Mouse (Mus musculus) midbrain, embryonic 11.5 days (tissue): ENCODE results near the gene Btg2. TPM values are rescaled to one million over a fixed set of nuclear protein-coding genes. Genes with fewer than 3 reads are reported as not detected.

Experiments
- ATAC-seq: fragments of 200-750 bp; cut with Nextera tagmentation; 2 replicates; pipeline ENCODE4 v1.8.0; 2017; ENCODE audit warnings: moderate TSS enrichment, moderate library complexity; ENCODE audit not compliant: low FRiP score
- DNase-seq: peaks from one replicate; pipeline ENCODE4 v3.0.0; 2015; ENCODE audit warnings: low spot score; ENCODE audit errors: missing footprints
- H3K27ac ChIP-seq: fragments of 300-500 bp; sonication (generic); 2 replicates; pipeline ENCODE4 v1.5.1; 2014; ENCODE audit warnings: low read depth, low read length
- H3K27me3 ChIP-seq: fragments of 300-500 bp; sonication (generic); 2 replicates; pipeline ENCODE4 v1.6.1; 2014; ENCODE audit warnings: mild to moderate bottlenecking, low read length, moderate library complexity, mixed read lengths; ENCODE audit not compliant: control insufficient read depth, insufficient read depth
- H3K36me3 ChIP-seq: fragments of 300-500 bp; sonication (generic); 2 replicates; pipeline ENCODE4 v1.6.1; 2014; ENCODE audit warnings: mild to moderate bottlenecking, low read length, moderate library complexity, mixed read lengths; ENCODE audit not compliant: control insufficient read depth, insufficient read depth
- H3K4me1 ChIP-seq: fragments of 300-500 bp; sonication (generic); 2 replicates; pipeline ENCODE4 v1.6.1; 2014; ENCODE audit warnings: low read length; ENCODE audit not compliant: control insufficient read depth, insufficient read depth
- H3K4me2 ChIP-seq: fragments of 300-500 bp; sonication (generic); 2 replicates; pipeline ENCODE4 v1.6.1; 2014; ENCODE audit warnings: mild to moderate bottlenecking, moderate library complexity
- H3K4me3 ChIP-seq: fragments of 300-500 bp; sonication (generic); 2 replicates; pipeline ENCODE4 v1.5.1; 2014; ENCODE audit warnings: low read depth, low read length
- H3K9ac ChIP-seq: fragments of 300-500 bp; sonication (generic); 2 replicates; pipeline ENCODE4 v1.6.1; 2014; ENCODE audit warnings: low read length
- H3K9me3 ChIP-seq: fragments of 300-500 bp; sonication (generic); 2 replicates; pipeline ENCODE4 v1.6.1; 2016; ENCODE audit warnings: low read length; ENCODE audit not compliant: control insufficient read depth
- WGBS: fragments of 180-500 bp; shearing (Covaris S2); extraction: QIAGEN DNeasy Blood & Tissue Kit; methylation state at CpG from one replicate; pipeline ENCODE4 v1.1.7; 2014; 5-methylcytosine and 5-hydroxymethylcytosine counted together
- polyA plus RNA-seq: library from polyadenylated mRNA; unstranded; fragments of >200 nt; fragmentation: Nextera tagmentation; extraction: Ambion mirVana; gene quantifications from 2 replicates; pipeline ENCODE4 v1.2.1, GENCODE M21; 2014

Btg2 gene
- polyA plus RNA-seq, 1 experiment from 2014 or later: 153 TPM

DNA sequence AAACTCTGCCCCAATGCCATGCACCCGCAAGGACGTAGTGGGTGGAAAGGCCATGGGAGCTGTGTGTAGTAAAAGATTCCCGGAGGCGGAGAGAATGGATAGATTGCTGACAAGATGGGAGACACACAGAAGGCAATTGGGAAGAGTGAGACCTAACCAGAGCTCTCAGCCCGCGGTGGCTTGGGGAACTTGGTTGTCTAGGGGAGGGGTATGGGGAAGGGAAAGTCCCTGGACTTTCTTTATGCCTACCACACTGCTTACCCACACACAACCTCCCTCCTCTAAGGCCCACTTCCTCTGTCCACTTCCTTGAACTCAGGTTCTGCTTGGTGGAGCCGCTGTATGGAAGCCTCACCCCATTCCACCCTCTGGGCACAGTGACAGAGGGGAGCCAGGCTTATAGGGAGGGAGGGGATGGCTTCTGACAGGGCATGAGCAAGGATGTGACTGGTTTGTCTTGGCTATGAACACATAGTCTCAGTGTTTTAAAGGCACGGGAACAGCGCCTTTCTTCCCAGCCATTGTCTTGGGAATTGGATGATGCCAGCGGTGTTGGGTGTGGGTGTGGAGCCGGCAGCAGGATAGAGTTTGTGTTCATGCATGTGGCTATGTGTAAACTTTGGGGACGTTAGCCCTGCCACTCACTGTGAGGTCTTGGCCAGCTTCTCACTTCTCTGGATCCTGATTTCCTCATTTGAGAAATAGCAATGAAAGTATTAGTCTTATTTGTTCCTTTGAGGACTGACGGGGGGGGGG lies 15.0 kb upstream of the Btg2 start:
- no peaks in the 10 kb centered on the region for H3K9me3 ChIP-seq
- no peak overlapping the region; the same call in 1 of the 2 replicates for H3K27ac ChIP-seq
- H3K36me3 ChIP-seq: no peaks in the 10 kb centered on the region
- H3K4me1 ChIP-seq: peaks cover 22% of the 10 kb centered on the region
- no peak overlapping the region for H3K4me3 ChIP-seq
- ATAC-seq (no peak), DNase-seq (no peak)
- WGBS: 72% methylated on average over 13 of the region's 13 CpGs
- H3K4me2 ChIP-seq: peak overlapping the region; percentile 79
- H3K27me3 ChIP-seq: no peaks in the 10 kb centered on the region
- H3K9ac ChIP-seq: no peak overlapping the region

DNA sequence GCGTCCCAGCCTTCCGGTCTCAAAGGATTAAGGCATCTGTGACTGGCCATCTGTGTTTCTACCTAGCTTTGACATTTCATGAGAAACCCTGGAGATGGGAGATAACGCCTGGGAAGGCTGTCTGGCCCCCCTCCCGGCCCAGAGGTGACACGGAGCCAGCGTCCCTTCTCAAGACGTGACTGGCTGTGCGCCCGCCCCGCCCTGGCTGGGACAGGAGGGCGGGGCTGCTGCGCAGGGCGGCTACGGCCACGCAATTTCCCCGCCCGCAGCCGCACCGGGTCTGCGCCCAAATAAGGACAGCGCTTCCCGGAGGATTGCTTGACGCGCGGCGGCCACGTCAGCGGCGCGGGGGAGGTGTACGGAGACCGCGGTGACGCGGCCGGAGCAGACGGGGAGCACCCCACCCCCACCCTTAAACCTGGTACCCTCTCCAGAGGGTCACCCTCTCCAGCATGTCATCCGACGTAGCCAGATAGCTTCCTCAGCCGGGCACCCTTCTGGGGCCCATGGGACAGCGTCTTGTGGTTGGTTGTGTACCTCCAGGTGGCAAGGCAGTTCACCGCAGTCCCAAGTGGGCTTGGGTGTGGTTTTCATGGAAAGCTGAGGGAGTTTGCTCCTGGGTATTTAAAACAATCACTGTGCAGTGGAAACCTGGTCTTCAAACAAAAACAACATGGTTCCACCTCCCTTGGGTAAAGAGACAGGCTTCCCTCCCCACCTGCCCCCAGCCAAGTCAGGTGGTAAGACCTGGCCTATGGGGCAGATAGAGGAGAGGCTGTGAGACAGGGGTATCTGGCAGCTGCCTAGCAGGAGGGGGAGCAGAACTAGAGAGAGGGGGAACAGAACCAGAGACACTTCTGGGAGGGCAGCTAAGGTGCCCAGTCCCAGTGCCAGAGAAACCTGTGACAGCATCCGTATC lies 14.2 kb upstream of the Btg2 start:
- no peaks in the 10 kb centered on the region for H3K36me3 ChIP-seq
- DNase-seq: peak; percentile 97
- peak overlapping the region; percentile 73 for H3K9ac ChIP-seq
- peaks cover 16% of the 10 kb centered on the region for H3K4me1 ChIP-seq
- peak overlapping the region; percentile 38 for H3K4me3 ChIP-seq
- H3K9me3 ChIP-seq: no peaks in the 10 kb centered on the region
- peak; percentile 89 for ATAC-seq
- WGBS: 2% methylated on average over 43 of the region's 43 CpGs
- H3K4me2 ChIP-seq: peak overlapping the region; percentile 79
- H3K27ac ChIP-seq: peak overlapping the region; percentile 69
- no peaks in the 10 kb centered on the region for H3K27me3 ChIP-seq

DNA sequence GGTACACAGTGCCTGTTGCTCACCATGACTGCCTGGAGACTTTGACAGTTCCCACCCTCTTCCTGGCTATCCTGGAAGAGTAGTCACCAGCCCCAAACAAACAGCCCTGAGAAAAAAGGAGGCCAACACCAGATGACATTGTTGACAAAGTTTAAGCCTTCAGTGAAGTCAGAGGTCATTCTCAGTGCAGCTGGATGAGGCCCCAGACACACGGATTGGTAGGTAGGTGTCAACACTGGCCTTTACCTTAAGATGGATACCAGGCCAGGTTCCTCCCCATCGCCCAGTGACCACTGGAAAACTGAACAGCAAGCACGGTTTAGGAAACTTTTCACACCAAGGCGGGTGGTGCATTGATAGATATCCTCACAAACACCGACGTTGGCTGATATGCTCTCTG lies 13.4 kb upstream of the Btg2 start:
- peak; percentile 3; the same call in 1 of the 2 replicates for ATAC-seq
- no peaks in the 10 kb centered on the region for H3K27me3 ChIP-seq
- H3K9me3 ChIP-seq: no peaks in the 10 kb centered on the region
- WGBS: 35% methylated on average over 6 of the region's 6 CpGs
- DNase-seq: no peak
- peak overlapping the region; percentile 73 for H3K9ac ChIP-seq
- H3K4me1 ChIP-seq: peaks cover 16% of the 10 kb centered on the region
- no peaks in the 10 kb centered on the region for H3K36me3 ChIP-seq
- peak overlapping the region; percentile 38 for H3K4me3 ChIP-seq
- H3K4me2 ChIP-seq: peak overlapping the region; percentile 79
- peak overlapping the region; percentile 69 for H3K27ac ChIP-seq

DNA sequence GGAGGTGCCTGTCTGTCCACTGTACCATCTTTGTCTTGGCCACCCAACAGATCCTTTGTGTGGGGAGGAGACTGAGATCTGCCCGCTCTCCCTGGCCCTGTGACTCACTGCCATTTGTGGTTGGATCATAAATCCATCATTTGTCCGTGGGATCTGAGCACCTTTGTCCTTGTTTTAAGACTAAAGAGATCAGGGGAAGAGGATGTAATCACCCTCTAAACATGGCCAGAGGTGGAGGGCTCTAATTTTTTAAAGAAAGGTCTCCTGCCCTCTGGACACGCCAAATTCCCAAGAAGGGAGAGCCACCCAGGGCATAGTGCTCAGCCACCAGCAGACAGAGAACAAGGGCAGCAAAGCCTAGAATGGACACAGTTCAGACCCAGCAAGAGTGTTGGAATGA lies 12.9 kb upstream of the Btg2 start:
- Histone ChIP-seq H3K27me3 (no peaks in the 10 kb centered on the region), H3K9me3 (no peaks in the 10 kb centered on the region), H3K27ac (no peak overlapping the region), H3K4me1 (peaks cover 20% of the 10 kb centered on the region), H3K4me2 (no peak overlapping the region), H3K4me3 (no peak overlapping the region), H3K36me3 (no peaks in the 10 kb centered on the region), H3K9ac (no peak overlapping the region)
- WGBS: 84% methylated on average over 3 of the region's 3 CpGs
- DNase-seq (no peak), ATAC-seq (no peak)

DNA sequence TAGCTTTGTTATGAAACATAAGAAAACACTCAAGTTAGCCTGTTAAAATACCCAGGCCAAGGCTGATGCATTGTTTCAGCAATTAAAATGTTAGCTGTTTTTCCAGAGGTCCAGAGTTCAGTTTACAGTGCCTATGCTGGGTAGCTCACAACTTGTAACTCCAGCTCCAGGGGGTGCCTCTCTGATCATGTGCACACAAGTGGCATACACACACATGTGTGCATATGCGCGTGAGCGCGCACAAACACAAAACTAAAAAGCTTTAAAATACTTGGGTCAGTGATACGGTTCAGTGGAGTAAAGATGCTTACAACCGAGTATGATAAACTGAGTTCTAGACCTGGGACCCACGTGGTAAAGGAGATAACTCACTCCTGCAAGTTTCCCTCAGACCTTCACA lies 10.2 kb upstream of the Btg2 start:
- ATAC-seq (no peak), DNase-seq (no peak)
- no peaks in the 10 kb centered on the region for H3K36me3 ChIP-seq
- 91% methylated on average over 7 of the region's 7 CpGs for WGBS
- no peaks in the 10 kb centered on the region for H3K9me3 ChIP-seq
- H3K4me1 ChIP-seq: peaks cover 29% of the 10 kb centered on the region
- H3K9ac ChIP-seq: no peak overlapping the region
- H3K27me3 ChIP-seq: no peaks in the 10 kb centered on the region
- no peak overlapping the region for H3K4me3 ChIP-seq
- no peak overlapping the region for H3K27ac ChIP-seq
- no peak overlapping the region for H3K4me2 ChIP-seq

DNA sequence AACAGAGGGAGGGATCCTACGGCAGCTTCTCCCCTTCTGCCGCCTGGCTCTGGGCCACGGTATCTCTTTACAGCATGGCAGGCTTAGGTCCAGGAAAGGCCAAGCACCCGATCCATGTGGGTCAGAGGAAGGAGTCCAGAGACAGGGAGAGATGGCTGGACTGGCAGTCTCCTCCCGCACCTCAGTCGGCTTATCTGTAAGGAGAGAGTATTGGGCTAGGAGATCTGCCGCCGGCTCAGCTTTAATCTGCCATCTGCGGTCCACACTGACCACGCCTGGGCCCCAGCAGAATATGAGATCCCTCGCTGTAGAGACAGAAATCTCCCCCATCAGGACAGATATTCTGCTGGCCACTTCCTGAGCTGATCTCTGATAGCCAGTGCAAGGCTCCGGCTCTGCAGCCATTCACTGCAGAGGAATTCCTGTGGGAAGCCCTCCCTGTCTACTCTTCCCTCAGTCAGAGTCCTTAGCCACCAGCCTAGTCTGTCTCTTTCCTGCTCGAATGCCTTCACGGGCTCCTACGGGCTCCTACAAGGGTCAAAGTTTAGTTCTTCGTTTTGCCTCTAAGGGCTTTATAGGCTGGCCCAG lies 8.0 kb upstream of the Btg2 start:
- Histone ChIP-seq H3K4me3 (no peak overlapping the region), H3K27ac (0 out of 2 replicates have a peak overlapping the region, but pooled peaks have one; percentile 12), H3K27me3 (no peaks in the 10 kb centered on the region), H3K36me3 (no peaks in the 10 kb centered on the region), H3K4me2 (peak overlapping the region; percentile 2; the same call in 1 of the 2 replicates), H3K9me3 (no peaks in the 10 kb centered on the region), H3K4me1 (peaks cover 17% of the 10 kb centered on the region), H3K9ac (peak overlapping the region; percentile 39; the same call in 1 of the 2 replicates)
- 0 out of 2 replicates have a peak, but pooled peaks have one; percentile 30 for ATAC-seq
- 50% methylated on average over 16 of the region's 16 CpGs for WGBS
- DNase-seq: no peak

DNA sequence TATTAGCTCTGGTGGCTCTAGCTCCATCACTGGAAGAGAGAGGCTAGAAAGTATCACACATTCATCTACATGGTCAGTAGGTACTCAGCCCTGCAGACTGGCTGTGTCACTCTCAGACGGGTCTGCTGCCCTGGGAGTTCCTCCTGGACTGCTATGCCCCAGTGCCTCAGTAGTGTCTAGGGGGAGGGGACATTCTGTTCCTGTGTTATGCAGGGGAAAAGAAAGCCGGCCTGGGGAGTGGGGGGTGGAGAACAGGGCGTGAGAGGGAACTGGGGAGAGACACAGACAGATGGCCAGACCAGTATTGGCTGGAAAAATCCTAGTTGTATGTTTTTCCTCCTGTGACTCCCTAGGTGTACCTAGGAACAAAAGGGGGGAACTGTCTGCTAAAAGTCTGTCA lies 7.1 kb upstream of the Btg2 start:
- Histone ChIP-seq H3K4me1 (peaks cover 17% of the 10 kb centered on the region), H3K9ac (peak overlapping the region; percentile 39), H3K4me3 (no peak overlapping the region), H3K4me2 (no peak overlapping the region), H3K27ac (peak overlapping the region; percentile 12; the same call in 1 of the 2 replicates), H3K36me3 (no peaks in the 10 kb centered on the region), H3K27me3 (no peaks in the 10 kb centered on the region), H3K9me3 (no peaks in the 10 kb centered on the region)
- peak; percentile 63; the same call in 1 of the 2 replicates for ATAC-seq
- WGBS: 10% methylated on average over 3 of the region's 3 CpGs
- no peak for DNase-seq

DNA sequence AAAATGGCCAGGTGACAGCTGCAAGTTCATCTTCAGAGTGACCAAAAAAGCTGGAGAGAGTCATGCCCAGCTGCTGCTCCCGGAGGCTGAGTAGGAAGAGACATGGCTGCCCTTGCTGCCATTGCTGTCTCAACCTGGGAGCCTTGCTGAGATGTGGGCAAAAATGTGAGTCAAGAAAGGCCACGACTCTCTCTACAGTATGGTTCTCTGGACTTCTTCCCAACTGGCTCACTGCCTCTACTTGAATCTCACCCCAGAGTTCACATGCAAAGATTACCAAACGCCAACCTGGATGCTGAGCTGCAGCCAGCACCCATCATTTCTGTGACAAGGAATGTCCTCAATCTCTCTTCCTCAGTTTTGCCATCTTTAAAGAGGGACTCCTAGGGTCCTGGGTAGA lies 5.2 kb upstream of the Btg2 start:
- Histone ChIP-seq H3K36me3 (no peaks in the 10 kb centered on the region), H3K27me3 (no peaks in the 10 kb centered on the region), H3K27ac (no peak overlapping the region), H3K9ac (no peak overlapping the region), H3K4me3 (no peak overlapping the region), H3K4me2 (no peak overlapping the region), H3K4me1 (peaks cover 25% of the 10 kb centered on the region), H3K9me3 (no peaks in the 10 kb centered on the region)
- DNase-seq (no peak), ATAC-seq (no peak)
- WGBS: 91% methylated on average over 3 of the region's 3 CpGs
